Mouse (Mus musculus) heart, postnatal 25 days (tissue): ENCODE measurements at regions not wholly inside any gene's neighbourhood (a gene's known extent, or its start where the extent isn't known, plus 50 kb on each side); places are given as distances from the start of the nearest gene placed in this dataset.

Experiments used
- DNase-seq: peaks from one replicate; pipeline ENCODE4 v3.0.0; 2022; ENCODE audit warnings: low spot score
- intact Hi-C: fragments of 180-260 bp; cut with DNase I; formaldehyde crosslinking; loops from one replicate; pipeline ENCODE4 v1.15.1; 2025

- intact Hi-C loops: no loop called here
- no peak for DNase-seq
Measured at GRCm38 (mm10) chr15:85658101-85658885, 76.0 kb upstream of the Wnt7b start.

GRCm38 (mm10) chr15:85660528-85661392, 74.0 kb upstream of the Ppara start:
- intact Hi-C loops: no loop called here
- DNase-seq: no peak

- no peak for DNase-seq
- intact Hi-C loops: no loop called here
Measured at GRCm38 (mm10) chr15:85661393-85661690, 73.4 kb upstream of the Ppara start.

GRCm38 (mm10) chr15:85661771-85662170, 73.0 kb upstream of the Ppara start:
- no peak for DNase-seq
- intact Hi-C loops: no loop called here

GRCm38 (mm10) chr15:85662271-85662670, 72.5 kb upstream of the Ppara start:
- intact Hi-C loops: no loop called here
- DNase-seq: no peak

- intact Hi-C loops: no loop called here
- DNase-seq: no peak
Measured at GRCm38 (mm10) chr15:85662673-85663072, 72.1 kb upstream of the Ppara start.

GRCm38 (mm10) chr15:85663757-85664431, 70.9 kb upstream of the Ppara start:
- intact Hi-C loops: no loop called here
- DNase-seq: no peak

- intact Hi-C loops: no loop called here
- no peak for DNase-seq
Measured at GRCm38 (mm10) chr15:85664432-85664828, 70.4 kb upstream of the Ppara start.

- no peak for DNase-seq
- intact Hi-C loops: no loop called here
Measured at GRCm38 (mm10) chr15:85665181-85665821, 69.5 kb upstream of the Ppara start.

- intact Hi-C loops: no loop called here
- DNase-seq: no peak
Measured at GRCm38 (mm10) chr15:85666496-85666895, 68.3 kb upstream of the Ppara start.

- DNase-seq: no peak
- intact Hi-C loops: no loop called here
Measured at GRCm38 (mm10) chr15:85667381-85667791, 67.4 kb upstream of the Ppara start.

GRCm38 (mm10) chr15:85667906-85668590, 66.7 kb upstream of the Ppara start:
- intact Hi-C loops: loop anchor here (2.0 kb wide), 1 partner anchor 13 kb away; no protein-coding TSS in a partner anchor
- DNase-seq: no peak

GRCm38 (mm10) chr15:85668871-85669651, 65.7 kb upstream of the Ppara start:
- intact Hi-C loops: loop anchor here (2.0 kb wide), 1 partner anchor 14 kb away; no protein-coding TSS in a partner anchor
- DNase-seq: no peak

GRCm38 (mm10) chr15:85669652-85670175, 65.1 kb upstream of the Ppara start:
- intact Hi-C loops: loop anchor here (2.0 kb wide), 2 partner anchors 15 to 35 kb away; no protein-coding TSS in a partner anchor

GRCm38 (mm10) chr15:85670176-85670788, 64.5 kb upstream of the Ppara start:
- no peak for DNase-seq
- intact Hi-C loops: loop anchor here (2.0 kb wide), 1 partner anchor 35 kb away; no protein-coding TSS in a partner anchor

More at GRCm38 (mm10) chr15:85669652-85670175, 65.1 kb upstream of the Ppara start:
- peak; percentile 75 for DNase-seq

GRCm38 (mm10) chr15:85670789-85671700, 63.7 kb upstream of the Ppara start:
- DNase-seq: peak; percentile 88
- intact Hi-C loops: loop anchor here (2.0 kb wide), 1 partner anchor 36 kb away; no protein-coding TSS in a partner anchor

- intact Hi-C loops: loop anchor here (2.0 kb wide), 2 partner anchors 37 to 61 kb away; no protein-coding TSS in a partner anchor
- DNase-seq: no peak
Measured at GRCm38 (mm10) chr15:85671701-85672191, 63.0 kb upstream of the Ppara start.
